Mouse (Mus musculus) CH12F3 (cell line): Measurements from ENCODE around the gene Fgfr2.

Experiments
- in situ Hi-C: fragments of 300-500 bp; cut with MboI; formaldehyde crosslinking; loops from 2 replicates; pipeline ENCODE4 v1.14.3; 2020; ENCODE audit warnings: low sequenced_read_pairs

The Fgfr2 gene

DNA sequence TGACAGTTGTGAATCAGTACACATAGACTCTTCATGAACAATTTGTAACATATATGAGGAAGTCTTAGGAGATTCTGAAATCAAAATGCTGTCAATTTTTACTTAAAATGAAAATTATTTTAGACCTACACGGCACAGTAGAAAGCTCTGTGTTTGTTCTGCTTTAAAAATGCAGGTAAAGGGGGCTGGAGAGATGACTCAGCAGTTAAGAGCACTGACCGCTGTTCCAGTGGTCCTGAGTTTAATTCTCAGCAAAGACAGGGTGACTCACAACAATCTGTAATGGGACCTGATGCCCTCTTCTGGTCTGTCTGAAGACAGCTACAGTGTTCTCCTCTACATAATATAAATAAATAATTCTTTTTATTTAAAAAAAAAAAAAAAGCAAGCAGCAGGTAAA lies 157.4 kb downstream of the Fgfr2 start:
- in situ Hi-C loops: no loop called here

DNA sequence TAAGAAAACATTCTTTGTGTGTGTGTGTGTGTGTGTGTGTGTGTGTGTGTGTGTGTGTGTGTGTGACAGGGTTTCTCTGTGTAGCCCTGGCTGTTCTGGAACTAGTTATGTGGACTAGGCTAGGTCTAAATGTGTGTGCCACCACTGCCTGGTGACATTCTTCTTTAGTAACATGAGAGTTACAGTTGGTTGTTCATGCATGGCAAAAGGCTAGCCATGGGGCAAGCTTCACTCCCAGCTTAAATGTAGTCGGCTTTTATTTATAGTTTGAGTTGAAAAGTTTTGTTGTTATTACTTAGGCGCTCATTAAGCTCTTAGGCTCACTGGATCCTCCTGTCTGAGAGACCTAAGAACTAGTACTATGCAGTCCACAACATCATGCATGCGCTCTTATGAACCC lies 158.8 kb downstream of the Fgfr2 start:
- in situ Hi-C loops: no loop called here

DNA sequence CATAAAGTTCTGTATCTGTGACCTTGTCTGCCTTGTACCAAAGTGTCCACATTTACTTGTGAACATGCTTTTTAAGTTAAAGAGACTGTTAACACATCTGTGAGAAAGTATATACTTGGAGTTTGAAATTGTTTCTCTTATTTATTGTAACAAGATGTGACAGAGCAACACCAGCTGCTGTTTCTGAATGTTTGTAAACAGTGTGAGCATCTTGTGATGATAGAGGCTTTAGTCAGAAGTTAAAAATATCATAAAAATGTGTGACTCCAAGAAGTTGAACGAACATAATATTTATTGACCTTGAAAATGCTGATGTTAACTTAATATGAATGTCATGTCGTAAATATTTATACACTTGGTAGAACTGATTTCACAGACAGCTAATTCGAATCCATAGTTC lies 172.5 kb downstream of the Fgfr2 start:
- in situ Hi-C loops: no loop called here

DNA sequence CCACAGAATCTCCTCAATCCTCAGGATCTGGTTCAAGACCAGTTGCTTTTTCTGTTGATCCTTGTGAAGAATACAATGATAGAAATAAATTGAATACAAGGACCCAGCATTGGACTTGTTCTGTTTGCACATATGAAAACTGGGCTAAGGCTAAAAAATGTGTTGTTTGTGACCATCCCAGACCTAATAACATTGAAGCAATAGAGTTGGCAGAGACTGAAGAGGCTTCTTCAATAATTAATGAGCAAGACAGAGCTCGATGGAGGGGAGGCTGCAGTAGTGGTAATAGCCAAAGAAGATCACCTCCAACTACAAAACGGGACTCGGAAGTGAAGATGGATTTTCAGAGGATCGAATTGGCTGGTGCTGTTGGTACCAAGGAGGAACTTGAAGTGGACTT lies 173.2 kb downstream of the Fgfr2 start:
- in situ Hi-C loops: no loop called here

DNA sequence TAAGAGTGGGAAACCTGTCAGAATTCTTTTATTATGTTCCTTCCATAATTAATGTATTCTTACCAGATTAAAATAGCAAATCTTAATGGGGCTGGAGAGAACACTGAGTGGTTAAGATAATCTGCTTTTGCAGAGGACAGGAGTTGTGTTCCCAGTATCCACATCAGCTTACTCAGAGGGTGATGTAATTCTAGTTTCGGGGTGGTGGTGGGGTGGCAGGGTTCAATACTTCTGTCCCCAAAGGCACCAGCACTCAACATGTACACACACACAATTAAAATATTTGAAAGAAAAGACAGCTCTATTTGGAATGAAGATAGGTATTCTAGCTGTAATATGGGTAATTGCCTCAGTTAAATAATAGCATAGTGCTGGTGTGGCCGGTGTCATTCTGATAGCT lies 182.6 kb downstream of the Fgfr2 start:
- in situ Hi-C loops: no loop called here

DNA sequence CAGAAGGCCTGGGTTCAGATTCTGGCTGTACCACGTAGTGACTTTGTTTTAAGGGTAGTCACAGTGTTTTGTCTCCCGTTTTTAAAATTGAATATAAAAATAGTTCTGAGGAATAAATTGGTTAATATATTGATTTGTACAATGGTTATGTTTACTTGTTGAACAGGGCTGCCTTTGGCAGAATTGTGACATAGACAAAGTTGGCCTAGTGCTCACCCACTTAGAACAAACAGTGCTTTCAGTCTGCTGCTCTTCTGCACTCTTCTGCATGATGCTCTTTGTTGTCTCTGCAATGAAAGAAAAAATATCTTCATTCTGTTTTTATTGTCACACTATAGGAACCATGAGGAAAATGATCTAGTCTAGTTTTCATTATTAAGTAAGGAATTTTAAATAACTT lies 184.0 kb downstream of the Fgfr2 start:
- in situ Hi-C loops: no loop called here

DNA sequence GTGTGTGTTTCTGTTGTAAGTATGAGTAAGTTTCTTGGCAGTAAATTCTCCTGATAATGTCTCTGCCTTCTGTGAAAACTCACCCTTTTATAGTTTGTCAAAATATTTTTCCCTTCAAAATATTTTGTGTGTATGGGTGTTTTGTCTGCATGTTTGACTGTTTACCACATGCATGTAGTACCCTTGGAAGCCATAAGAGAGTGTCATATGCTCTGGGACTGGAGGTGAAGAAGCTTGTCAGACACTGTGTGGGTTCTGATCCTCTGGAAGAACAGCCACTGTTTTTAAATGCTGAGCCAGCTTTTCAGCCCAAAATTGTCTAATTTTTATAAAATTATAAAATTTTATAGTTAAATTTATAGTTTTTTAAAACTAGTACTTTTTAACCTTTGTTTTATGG lies 188.4 kb downstream of the Fgfr2 start:
- in situ Hi-C loops: no loop called here

DNA sequence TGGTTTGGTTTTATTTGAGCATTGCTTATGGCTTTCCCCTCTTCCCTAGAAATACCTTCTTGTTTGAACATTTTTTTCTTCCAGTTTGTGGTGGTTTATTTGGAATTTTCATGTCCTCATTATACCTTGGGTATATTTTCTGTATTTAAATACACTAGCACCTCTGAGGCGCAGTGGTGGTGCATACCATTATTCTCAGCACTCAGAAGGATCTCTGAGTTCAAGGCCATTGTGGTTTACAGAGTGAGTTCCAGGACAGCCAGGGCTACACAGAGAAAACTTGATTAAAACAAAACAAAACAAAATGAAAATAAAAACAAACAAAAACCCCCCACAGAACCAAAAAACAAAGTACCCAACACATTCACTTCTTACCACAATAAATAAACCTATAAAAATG lies 189.8 kb downstream of the Fgfr2 start:
- in situ Hi-C loops: no loop called here

DNA sequence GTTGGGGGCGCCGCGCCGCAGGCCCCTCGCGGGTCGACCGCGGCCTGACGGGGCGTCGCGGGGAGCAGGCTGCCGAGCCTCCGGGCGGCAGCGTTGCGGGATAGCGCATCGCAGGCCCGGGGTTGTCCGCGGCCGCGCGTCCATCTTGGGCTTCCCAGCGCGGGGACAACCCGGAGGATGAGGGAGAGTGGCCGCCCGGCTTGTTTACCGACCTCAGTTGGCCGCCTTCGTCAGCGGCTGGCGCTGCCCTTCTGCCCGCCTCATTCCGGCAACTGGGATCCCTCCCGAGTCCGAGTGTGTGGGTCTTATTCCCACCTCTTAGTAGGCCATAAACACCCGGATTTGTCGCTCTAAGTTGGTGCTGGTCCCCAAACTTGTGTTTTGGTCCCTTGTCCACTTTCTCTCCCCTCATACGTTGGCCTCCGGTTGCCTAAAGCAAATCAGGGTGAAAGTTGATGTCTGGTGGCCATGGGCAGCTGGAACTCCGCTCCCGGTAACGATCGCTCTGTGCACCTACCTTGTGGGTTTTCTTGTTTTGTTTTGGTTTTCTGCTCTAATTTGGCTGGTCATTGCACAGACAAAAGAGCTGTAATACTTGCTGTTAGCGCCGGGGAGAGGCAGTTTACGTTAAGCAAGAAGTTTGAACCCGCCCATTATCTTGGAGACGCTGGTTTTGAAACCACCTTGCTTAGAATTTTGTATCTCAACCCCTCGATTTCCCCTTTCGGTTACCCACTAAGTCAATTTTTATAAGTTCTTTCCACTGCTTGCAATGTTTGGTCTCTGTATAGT lies 191.4 kb downstream of the Fgfr2 start:
- in situ Hi-C loops: no loop called here

DNA sequence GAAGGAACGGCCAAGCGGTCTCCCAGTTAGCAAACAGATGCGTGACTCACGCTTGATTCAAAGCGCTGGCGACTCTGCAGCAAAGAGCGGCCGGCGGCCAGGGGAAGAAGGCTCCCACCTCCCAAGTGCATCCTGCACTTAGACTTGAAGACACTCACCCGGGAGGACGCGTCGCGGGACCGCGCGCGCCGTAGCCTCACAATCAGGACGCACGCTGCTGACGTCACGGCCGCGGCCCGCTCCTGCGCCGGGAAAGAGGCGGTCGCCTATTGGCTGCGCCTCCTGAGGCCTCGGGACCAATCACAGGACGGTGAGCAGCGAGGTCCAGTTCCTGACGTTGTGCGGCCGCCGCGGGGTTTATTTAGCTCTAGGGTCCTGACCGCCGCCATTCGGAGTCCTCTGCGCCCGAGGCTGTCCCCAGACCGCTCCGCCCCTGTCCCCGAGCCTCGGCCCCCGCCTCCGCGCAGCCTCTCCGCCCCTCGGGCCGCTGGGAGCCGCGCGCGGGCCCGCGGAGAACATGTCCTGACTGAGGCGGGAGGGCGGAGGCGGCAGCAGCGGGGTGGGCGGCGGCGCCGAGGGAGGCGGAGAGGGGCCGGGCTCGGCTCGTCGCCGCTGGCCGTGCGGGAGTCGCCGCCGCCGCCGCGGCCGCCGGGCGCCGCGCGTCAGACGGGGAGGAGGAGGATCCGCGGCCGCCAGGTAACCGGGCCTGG lies 192.1 kb downstream of the Fgfr2 start, which contains the start of gene Zranb1:
Zranb1 (plus strand) TSS at position 293 of the 710 bp plus-strand sequence.
- in situ Hi-C loops: no loop called here

DNA sequence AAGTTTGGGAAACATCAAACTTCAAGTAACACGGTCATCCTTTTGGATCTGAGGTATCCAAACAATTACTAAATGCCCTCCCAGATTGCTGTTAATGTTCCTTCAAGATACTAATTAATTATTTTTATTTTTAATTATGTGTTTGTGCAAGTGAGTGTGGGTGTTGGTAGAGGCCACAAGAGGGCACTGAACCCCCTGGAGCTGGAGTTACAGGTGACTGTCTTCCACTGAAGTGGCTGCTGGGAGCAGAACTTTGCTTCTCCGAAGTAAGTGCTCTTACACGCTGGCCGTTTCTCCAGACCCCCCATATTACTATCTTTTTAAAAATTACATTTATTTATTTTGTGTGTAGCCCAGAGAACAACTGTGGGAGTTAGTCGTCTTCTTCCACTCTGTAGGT lies 193.1 kb downstream of the Fgfr2 start:
- in situ Hi-C loops: no loop called here

DNA sequence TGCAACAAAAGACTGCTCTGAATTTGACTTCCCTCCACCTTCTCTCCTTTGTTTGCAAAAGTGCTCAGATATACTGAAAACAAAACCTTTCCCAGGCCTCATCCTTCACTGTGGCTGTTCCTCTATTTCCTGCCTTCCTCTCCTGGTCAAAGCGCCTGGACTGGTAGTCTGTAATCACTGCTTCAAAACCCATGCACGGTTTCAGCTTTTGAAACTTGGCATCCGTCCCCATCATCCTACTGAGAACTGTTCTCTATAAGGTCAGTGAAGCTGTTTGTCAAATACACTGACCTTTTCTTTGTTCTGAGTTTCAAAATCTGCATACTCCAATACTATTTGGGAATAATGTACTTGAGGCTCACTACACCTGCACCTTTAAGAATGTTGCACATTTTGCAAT lies 195.9 kb downstream of the Fgfr2 start:
- in situ Hi-C loops: no loop called here

DNA sequence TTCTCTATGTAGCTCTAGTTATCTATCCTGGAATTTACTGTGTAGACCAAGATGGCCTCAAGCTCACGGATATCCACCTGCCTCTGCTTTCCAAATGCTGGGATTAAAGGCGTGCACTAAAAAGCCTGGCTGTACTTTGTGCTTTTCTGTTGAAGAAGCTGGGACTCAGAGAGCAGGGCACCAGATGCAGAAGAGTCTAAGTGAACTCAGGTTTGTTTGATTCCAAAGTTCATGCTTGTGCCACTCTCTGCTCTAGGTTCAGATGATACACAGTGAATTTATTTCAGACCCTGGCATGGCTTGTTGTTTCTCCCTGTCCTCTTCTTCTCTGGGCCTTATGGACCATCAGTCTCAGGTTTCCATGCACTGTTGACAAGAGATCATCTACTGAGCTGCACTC lies 197.9 kb downstream of the Fgfr2 start:
- in situ Hi-C loops: no loop called here

DNA sequence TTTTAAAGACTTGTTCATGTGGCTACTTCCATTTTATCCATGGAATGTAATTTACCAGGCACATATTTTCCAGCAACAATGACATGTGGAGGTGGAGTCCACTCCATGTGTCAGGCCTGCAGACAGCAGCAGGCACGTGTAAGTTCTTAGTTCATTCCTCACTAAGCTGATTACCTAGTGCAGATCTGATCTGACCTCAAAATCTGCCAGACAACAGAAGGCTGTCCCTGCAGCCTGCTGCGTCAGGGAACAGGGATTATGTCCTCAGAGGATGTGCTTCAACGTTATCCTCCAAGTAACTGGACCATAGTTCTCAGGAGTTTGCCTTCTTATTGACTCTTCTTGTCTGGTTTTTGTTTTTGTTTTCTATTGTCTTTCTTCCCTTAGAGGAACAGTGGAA lies 201.2 kb downstream of the Fgfr2 start:
- in situ Hi-C loops: no loop called here

DNA sequence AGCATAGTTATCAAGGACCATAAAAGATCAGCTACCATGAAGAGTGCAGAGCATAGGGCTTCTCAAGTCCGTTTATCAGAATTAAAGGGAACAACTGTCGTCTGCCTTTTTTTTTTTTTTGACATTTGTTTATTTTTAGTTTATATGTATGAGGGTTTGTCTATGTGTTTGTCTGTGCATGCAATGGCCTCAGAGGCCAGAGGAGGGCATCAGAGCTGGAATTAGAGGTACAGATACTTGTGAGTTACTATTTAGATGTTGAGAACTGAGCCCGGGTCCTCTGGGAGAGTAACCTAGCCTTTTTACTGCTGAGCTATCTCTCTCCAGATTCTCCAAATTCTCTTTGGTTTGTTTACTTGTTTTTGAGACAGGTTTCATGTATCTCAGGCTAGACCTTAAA lies 219.4 kb downstream of the Fgfr2 start:
- in situ Hi-C loops: no loop called here

DNA sequence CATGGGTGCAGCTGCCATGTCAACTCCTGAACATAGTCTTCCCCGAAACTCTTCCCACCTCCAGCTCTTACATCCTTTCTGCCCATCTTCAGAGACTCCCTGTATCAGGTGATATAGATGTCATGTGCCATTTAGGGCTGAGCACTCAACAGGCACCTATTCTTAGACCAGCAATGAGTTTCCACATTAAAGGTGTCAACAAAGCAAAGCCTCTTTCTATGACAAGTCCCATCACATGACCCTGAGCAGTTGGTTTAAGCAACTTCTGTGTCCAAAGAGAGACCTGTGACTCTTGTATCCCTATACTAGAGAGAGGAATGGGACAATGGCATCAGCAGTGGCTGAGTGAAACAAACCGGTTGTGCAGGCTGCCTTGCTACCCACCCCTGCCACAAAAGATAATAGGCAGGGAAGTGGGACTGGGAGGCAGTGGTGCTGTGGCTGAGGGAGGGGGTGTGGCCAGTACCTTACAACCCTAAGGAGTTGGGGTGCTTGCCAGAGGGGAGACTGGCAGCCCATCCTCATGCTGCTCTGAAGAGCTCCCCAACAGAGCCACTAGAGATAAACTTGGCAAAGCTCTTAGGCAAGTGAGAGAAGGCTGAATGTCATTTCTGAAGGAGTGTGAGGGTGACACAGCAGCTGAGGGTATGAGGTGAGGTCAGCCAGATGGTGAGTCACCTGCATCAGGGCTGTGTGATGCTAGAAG lies 222.2 kb downstream of the Fgfr2 start:
- in situ Hi-C loops: no loop called here

DNA sequence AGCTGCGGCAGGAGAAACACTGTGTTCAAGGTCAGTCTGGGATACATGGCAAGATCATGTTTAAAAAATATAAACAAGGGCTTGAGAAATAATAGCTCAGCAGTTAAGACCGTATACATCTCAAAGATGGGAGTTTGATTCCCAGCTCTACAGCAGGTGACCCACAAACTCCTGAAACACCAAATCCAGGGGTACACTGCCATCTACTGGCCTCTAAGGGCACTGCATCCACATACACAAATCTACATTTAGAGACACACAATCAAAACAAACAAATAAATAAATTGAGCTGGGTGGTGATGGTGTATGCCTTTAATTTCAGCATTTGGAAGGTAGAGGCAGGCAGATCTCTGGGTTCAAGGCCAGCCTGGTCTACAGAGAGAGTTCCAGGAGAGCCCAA lies 224.9 kb downstream of the Fgfr2 start:
- in situ Hi-C loops: no loop called here

DNA sequence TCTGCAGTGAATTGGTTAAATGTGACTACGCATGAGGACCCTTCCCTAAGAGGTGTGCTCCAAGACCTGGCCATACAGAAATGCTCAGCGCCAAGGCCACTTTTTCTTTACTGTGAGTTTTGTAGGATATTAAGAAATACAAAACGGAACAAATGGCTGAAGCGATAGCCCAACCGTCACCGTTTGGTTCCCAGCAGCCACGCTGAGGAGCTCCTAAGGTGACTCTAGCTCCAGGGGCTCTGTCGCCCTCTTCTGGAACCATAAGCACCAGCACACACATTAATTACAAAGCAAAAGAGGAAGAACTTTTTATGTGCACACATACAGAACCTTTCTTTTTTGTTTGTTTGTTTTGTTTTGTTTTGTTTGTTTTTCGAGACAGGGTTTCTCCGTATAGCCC lies 225.9 kb downstream of the Fgfr2 start:
- in situ Hi-C loops: no loop called here

DNA sequence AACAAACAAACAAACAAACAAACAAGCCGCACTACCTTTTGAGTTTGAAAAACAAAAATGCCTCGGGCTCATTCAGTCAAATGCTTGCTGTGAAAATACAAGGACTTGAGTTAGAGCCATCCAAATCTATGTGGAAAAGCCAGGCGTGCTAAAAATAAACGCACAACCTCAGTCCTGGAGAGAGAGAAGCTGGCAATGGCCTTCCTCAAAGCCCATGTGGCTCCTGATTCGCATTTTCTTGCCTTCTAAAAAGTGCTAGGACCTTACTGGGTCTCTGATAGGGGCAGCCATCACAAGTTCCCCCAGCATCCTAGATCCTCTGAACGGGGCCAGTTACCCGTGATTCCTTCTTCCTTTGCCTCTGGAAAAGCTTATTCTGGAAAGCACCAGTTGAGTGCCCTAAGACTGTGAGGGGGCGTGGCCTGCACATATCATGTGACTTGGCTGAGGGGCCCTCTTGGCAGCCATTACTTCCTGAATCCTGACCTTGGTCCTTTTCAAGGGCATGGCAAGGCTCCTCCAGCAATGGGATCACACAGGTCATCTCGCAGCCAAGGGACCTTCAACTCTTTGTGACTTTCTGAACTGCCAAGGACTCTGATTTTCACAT lies 226.8 kb downstream of the Fgfr2 start:
- in situ Hi-C loops: no loop called here

DNA sequence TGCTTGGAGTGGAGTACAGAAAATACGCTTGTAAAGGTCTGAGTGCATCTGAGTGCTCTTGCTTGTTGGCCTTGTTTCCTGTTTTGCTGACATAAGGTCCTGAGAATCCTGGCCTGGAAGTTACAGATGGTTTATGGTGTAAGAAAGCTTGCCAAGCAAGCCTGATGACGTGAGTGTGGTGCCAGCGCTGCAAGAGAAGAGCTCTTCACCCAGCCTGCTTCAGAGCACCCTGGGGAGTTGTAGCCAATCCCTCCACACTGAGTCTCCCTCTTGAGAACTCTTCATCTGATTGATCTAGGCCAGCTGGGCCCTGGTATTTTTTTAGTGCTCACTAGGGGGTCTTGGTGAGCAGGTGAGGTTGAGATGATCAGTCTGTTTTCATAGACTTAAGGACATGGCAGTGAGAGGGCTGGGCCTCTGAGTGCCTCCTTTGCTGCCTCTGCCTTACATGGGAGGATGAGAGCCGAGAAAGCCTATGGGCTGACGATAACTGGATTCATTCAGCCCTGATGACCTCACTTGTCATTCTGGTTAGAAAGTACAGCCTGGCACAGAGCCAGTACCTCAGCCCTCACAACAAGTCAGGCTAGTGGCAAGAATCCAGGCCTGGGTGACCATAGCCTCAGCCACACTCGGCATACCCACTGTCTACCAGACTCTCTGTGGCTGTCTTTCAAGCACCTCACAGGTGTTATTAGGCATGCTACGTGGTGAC lies 228.2 kb downstream of the Fgfr2 start:
- in situ Hi-C loops: no loop called here

DNA sequence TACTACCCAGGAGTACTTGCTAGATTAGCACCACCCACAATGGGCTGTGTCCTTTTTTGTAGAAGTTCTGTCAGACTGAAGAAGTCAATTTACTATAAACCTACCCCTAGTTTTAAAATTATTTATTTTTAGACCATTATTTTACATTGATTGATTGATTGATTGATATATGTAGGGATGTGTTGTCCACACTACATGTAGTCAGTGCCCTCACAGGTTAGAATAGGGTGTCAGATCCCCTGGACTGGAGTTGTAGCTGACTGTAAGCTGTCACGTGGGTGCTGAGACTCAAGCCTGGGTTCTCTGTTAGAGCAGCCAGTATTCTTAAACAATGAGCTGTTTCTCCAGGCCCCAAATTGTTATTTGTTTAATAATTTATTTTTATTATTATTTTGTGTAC lies 229.8 kb downstream of the Fgfr2 start:
- in situ Hi-C loops: no loop called here
